Mouse (Mus musculus): Measurements from ENCODE around the gene Utrn. TPM values are rescaled to one million over a fixed set of nuclear protein-coding genes. Genes with fewer than 3 reads are reported as not detected.

Utrn gene
- polyA plus RNA-seq, 2 experiments from 2014 or later: 255 to 319 TPM

DNA sequence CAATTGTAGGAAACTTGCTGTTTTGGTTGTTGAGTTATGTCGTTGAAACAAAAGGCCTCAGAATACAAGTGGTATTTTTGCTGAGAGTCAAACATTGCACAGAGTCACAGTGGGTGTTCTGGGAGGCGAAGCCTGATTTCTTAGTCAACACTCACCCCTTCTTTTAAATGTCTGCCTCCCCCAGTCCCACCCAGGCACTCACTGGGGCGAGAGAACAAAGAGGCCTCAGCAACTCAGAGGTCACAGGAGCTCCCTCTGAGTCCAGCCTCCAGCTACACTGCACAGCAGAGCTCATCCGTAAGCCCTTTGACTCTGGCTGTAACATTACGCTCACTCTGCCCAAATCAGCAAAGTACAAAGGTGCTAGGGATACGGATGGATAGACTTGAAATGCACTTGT lies 77.1 kb downstream of the Utrn start:
- no peak for ATAC-seq

DNA sequence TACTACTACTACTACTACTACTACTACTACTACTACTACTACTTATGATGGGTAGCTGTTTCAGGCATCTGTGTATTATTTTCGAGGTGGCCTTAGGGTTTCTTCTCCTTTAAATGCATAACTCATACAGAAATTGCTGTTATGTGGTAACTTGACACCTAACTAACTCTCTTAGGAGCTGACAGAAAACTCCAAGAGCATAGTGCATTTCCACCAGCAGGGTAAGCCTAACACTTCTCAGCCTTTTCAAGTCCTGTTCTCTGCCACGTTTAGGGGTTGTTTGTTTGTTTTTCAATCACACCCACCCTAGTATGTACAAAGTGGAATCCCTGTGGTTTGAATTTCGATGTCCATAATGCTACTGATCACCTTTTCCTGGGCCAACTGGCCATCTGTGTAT lies 78.3 kb downstream of the Utrn start:
- ATAC-seq: no peak

DNA sequence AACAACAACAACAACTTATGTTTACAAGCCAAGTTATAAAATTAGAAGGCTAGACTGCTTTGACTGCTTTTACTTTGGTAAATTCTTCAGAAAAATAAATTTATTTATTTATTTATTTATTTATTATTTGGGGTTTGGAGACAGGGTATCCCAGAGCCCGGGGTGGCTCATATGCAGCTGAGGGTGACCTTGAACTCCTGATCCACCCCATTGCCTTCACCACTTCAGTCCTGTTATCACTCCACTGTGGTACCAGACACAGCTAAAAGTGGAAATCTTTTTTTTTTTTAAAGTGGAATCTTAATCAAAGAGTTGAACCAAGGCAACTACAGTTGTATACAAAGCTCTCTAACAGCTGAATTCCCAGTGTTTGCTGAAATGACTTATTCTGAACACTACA lies 80.6 kb downstream of the Utrn start:
- ATAC-seq: no peak

- no peak for ATAC-seq
Observed at GRCm38 (mm10) chr10:12787965-12788364, 81.2 kb downstream of the Utrn start.

GRCm38 (mm10) chr10:12785299-12785698 lies 83.9 kb downstream of the Utrn start:
- no peak for ATAC-seq

GRCm38 (mm10) chr10:12781381-12781907 lies 87.7 kb downstream of the Utrn start:
- ATAC-seq: no peak

- ATAC-seq: no peak
Observed at GRCm38 (mm10) chr10:12773178-12773577, 96.0 kb downstream of the Utrn start.

DNA sequence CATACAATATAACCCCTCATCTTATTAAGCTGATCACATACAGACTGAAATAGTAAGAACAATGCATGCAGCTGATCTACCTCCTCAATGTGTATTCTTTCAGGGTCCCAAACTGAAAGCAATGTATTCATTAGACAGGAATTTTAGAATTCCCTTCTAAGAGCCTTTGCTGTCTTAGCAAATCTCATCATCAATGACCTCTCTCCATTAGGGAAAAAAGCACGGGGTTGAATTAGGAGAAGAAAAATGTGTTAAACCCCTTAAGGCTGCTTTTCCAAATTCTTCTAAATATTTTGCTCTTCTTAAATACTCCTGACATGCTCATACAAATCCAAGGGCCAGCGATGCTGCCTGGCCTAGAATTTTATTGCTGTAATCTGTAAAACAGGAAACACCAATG lies 97.7 kb downstream of the Utrn start:
- no peak for ATAC-seq

DNA sequence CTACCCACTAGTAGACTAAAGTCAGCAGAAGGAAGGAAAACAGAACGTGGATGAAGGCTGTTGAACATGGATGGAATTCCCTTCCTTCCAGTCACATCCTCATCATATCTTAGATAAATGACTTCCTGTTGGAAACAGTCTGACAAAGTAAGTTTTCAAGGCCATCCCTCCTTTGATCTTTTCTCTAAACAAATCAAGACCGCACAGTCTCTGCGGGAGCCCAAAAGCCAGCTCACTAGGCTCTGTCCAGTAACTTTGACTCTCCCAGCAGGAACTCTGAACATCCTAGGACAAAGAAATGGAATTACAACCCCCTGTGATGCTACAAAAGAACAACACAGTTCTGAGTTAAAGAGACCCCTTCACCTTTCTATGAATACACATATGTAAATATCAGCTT lies 106.5 kb downstream of the Utrn start:
- ATAC-seq: no peak

DNA sequence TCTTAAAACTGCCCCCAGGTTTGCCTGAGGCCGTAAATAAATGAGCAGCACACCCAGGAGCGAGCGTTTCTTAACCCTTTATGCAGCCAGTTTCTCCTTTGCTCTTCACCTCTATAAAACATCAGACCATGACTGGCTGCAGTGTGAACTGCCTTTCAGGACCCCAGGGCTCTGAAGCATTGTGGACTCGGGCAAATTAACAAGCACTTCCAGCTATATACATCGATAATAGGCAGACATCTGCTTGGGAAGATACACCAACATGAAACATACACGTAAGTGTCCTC lies 110.5 kb downstream of the Utrn start:
- no peak for ATAC-seq

GRCm38 (mm10) chr10:12757943-12758701 lies 111.0 kb downstream of the Utrn start:
- no peak for ATAC-seq

GRCm38 (mm10) chr10:12756692-12757091 lies 112.5 kb downstream of the Utrn start:
- no peak for ATAC-seq

GRCm38 (mm10) chr10:12754911-12755310 lies 114.3 kb downstream of the Utrn start:
- ATAC-seq: no peak

DNA sequence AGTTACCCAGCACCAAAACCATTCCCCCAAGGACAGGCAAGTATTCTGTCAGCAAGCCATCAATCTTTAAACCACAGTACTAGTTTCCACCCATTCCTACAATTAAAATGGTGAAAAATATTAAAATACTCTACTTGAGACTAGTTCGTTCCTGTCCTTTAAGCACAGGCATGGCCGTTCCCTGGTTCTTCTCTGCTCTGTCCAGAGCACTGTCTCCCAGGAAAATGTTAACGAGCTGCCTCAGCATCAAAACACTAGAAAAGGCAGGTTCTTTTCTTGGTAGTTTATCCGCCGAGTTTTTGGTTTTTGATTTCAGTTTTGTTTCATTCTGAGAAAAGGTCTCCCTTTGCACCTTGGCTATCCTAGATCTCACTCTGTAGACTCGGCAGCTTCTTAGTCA lies 115.0 kb downstream of the Utrn start:
- no peak for ATAC-seq

DNA sequence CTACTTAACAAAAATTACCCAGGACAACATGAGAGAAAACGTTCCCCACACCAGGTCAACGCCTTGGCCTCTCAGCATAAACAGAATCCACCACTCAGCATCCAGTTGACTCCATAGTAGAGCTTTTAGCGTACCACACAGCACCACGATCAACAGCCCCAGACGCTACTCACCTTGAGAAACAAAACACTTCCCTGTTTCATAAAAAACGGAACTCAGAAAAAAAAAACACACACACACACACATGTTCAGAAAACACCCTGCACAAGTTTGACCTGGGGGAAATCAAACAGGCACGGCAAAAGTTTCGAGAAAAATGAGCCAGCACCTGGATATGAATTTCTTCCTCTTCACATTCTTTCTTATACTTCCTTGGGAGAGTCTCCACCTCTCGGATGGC lies 125.4 kb downstream of the Utrn start:
- no peak for ATAC-seq

DNA sequence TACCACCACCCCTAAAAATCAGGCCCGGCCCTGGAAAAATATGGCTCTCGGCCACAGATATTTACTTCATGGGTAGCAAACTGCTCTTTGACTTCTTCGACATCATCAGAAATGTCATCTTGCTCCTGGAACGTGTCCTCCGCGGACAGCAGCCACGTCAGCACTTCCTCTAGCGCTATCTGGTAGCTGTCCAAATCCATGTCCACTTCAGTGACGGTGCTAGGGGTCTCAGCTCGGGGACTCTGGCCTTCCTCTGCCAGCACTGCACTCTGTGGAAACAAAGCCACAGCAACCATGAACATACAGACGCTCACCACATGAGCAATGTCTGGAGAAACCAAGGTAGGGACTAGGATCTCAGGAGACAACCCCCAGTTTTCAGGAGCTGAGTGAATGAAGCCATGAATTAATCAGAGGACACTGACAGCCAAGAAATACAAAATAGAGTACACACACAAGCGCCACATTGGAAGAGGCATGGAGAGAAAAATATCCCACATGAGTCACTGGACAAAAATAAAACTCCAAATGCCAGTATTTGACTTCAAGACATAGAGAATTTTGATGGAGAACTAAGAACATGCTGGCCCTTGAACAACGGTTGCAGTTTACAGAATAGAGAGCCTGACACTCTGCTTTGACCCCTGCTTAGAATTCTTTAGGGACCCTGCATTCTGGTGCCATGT lies 129.7 kb downstream of the Utrn start:
- ATAC-seq: no peak

DNA sequence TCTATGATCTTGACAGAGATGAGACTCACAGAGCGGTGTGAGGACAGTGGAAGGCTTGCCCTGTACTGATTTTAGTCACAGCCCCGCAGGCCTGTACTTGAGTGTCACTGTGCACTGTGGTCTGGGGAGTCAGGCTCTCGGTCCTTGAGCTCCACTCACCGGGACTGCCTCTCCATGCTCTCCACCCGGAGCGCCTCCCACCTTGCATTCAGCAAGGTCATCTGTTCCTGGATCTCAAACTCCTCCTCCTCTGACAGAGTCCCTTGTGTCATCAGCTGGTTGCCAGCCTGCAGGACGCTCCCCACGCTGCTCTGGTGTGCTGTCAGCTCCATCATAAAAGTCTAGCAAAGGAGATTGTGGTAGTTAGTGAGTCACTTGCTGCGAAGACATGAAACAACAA lies 131.2 kb downstream of the Utrn start:
- ATAC-seq: no peak

DNA sequence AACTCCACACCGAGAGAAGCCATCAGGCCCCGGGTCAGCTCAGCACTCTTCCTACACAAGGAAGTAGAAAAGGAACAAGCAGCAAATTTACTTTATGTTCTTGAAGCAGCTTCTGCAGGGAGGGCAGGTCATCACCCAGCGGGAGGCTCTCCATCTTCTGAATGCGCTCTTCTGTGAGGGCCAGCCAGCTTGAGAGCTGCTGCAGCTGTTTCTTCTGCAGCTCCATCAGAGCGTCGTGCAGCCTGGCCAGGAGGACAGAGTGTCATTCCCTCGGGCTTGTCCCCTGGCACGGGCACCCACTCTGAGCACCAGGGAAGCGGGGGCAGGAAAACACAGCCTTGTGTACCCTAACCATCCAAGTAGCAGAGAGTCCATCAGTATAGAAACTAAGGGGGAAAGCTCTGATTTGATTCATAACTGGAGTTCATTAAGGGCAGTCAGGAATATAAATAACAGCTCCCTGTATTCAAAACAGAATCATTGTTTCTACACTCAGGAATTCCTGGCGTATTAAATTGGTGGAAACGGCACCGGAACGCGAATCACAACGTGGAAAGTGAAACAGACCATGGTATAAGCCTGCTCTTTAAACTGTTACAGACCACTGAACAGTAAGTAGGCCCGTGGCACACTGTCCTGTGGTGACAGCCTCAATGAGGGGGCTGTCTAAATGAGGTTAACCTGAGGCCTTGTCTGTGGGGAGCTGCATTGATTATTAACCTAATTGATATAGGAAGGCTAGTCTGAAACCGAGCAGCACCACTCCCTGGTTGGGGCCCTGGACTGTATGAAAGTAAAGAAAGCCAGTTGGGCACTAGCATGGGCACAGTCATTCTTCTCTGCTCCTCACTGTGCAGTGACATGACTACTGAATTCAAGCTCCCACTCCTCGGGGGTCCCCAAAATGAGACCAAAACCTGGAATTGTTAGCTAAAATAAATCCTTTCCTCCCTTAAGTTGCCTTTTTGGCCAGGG lies 132.0 kb downstream of the Utrn start:
- ATAC-seq: no peak

DNA sequence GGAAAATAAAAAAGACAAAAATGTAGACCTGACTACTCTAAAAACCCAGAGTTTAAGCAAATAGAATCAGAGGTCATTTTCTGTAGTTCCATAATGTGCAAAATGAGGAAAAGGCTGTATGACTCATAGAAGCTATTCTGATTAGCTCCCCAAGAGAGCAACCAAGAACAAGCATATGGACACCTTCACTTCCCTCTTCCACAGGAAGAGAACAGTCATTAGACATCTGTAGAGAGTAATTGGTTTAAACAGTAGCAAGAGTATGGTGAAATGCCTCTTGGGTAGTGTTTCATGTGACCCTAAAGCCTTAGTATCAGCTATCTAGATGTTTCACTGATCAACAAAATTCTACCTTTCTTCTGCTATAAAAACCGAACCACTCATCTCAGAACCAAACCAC lies 133.5 kb downstream of the Utrn start:
- ATAC-seq: no peak

DNA sequence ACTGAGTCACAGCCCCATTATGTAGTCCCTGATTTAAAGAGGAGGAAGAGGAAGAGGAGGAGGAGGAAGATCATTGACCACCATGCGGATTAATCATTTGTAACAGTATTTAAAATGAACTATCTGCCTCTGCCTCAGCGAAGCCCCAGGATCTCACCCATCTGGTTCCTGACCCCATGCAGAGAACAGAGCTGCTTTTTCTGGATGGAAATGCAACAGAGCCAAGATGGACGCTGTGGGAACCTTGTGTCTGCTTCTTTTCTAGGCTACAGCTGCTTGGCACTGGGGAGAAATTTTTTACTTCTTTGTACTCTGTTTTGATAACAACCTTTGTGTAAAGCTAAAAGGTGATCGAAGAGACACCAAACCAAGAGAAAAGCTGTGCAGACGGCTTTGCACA lies 137.7 kb downstream of the Utrn start:
- ATAC-seq: no peak

GRCm38 (mm10) chr10:12729635-12730034 lies 139.5 kb downstream of the Utrn start:
- no peak for ATAC-seq

- no peak for ATAC-seq
Observed at GRCm38 (mm10) chr10:12729033-12729432, 140.1 kb downstream of the Utrn start.

DNA sequence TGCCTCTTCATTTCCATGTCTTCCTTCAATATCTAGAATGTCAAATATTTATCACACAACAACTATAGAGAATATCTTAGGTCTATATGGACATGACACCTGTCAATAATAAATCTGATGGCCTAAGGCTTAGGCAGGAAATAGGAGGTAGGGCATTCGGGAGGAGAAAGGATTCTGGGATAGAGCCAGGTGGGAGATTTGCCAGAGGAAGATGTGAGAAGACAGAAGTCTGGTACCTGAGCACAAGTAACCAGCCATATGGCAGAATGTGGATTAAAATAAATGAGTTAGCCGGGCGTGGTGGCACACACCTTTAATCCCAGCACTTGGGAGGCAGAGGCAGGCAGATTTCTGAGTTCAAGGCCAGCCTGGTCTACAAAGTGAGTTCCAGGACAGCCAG lies 141.3 kb downstream of the Utrn start:
- no peak for ATAC-seq

Measured in activated CD4-positive, CD25-positive, alpha-beta regulatory T cell, adult 4 months (primary cell).